Mouse (Mus musculus) limb, embryonic 14.5 days (tissue): ENCODE measurements around the gene Haus7. TPM values are rescaled to one million over a fixed set of nuclear protein-coding genes. Genes with fewer than 3 reads are reported as not detected.
"Not testable (repeated sequence)": the region's sequence is repeated elsewhere in the genome, so short reads cannot be mapped to it uniquely, and the experiment has no call there.

Source experiments
- ATAC-seq: fragments of 200-750 bp; cut with Nextera tagmentation; 2 replicates; pipeline ENCODE4 v1.8.0; 2017; ENCODE audit warnings: low read depth, moderate number of reproducible peaks, moderate TSS enrichment; ENCODE audit not compliant: low FRiP score
- DNase-seq: peaks from one replicate; pipeline ENCODE4 v3.0.0-alpha.2; 2015; ENCODE audit warnings: low spot score
- H3K27ac ChIP-seq: fragments of 300-500 bp; sonication (generic); replicated peaks from 2 replicates; pipeline ENCODE4 v1.5.1; 2014; ENCODE audit warnings: low read depth, mild to moderate bottlenecking, low read length, moderate library complexity, mixed read lengths
- H3K27me3 ChIP-seq: fragments of 300-500 bp; sonication (generic); 2 replicates; pipeline ENCODE4 v1.6.1; 2014; ENCODE audit warnings: low read length, mixed read lengths; ENCODE audit not compliant: control insufficient read depth, insufficient read depth
- H3K36me3 ChIP-seq: fragments of 300-500 bp; sonication (generic); 2 replicates; pipeline ENCODE4 v1.6.1; 2014; ENCODE audit warnings: mild to moderate bottlenecking, low read length, moderate library complexity, mixed read lengths; ENCODE audit not compliant: control insufficient read depth, insufficient read depth
- H3K4me1 ChIP-seq: fragments of 300-500 bp; sonication (generic); 2 replicates; pipeline ENCODE4 v1.6.1; 2014; ENCODE audit warnings: antibody characterized with exemption, low read length, mixed read lengths; ENCODE audit not compliant: control insufficient read depth, insufficient read depth
- H3K4me2 ChIP-seq: fragments of 300-500 bp; sonication (generic); replicated peaks from 2 replicates; pipeline ENCODE4 v1.6.1; 2014; ENCODE audit warnings: low read depth, mild to moderate bottlenecking, low read length, moderate library complexity; ENCODE audit not compliant: severe bottlenecking
- H3K4me3 ChIP-seq: fragments of 300-500 bp; sonication (generic); replicated peaks from 2 replicates; pipeline ENCODE4 v1.5.1; 2014; ENCODE audit warnings: low read length
- H3K9ac ChIP-seq: fragments of 300-500 bp; sonication (generic); 2 replicates; pipeline ENCODE4 v1.6.1; 2014; ENCODE audit warnings: mild to moderate bottlenecking, low read depth, low read length, moderate library complexity; ENCODE audit not compliant: severe bottlenecking
- H3K9me3 ChIP-seq: fragments of 300-500 bp; sonication (generic); 2 replicates; pipeline ENCODE4 v1.6.1; 2016; ENCODE audit warnings: low read length; ENCODE audit not compliant: control insufficient read depth
- POLR2A ChIP-seq: fragments of 200-500 bp; IDR thresholded peaks from 2 replicates; pipeline ENCODE4 v1.8.0; 2012; ENCODE audit warnings: inconsistent platforms, mild to moderate bottlenecking, moderate library complexity, borderline replicate concordance; ENCODE audit not compliant: insufficient read depth, insufficient read length; ENCODE audit errors: extremely low read depth
- WGBS: fragments of 180-500 bp; shearing (Covaris S2); extraction: QIAGEN DNeasy Blood & Tissue Kit; methylation state at CpG from one replicate; pipeline ENCODE4 v1.1.7; 2014; 5-methylcytosine and 5-hydroxymethylcytosine counted together
- polyA plus RNA-seq, 2 experiments: library from polyadenylated mRNA; depleted of rRNA in 1 of 2; stranded (reverse) in 1 of 2; unstranded in 1 of 2; fragments of >200 nt; fragmentation: Nextera tagmentation in 1 of 2; extraction: Ambion mirVana in 1 of 2; gene quantifications; 2 replicates each; pipeline versions ENCODE4 v1.2.1 to v1.2.3; 2012 to 2014

Haus7 gene
- polyA plus RNA-seq (2012; rRNA removed) (39.6 and 48.7 TPM in 2 replicates), polyA plus RNA-seq (2014; fragmentation: Nextera tagmentation; extraction: Ambion mirVana) (56.1 and 61.6 TPM in 2 replicates)

- no peak within 1 kb of the TSS for H3K27ac ChIP-seq
Measured at GRCm38 (mm10) chrX:73458877-73459392, at the start of gene Haus7. Gene Haus7, minus strand, starts transcription at chrX:73459044.

GRCm38 (mm10) chrX:73506577-73506976, 47.7 kb upstream of the Haus7 start:
- ATAC-seq = no peak
- TF ChIP-seq POLR2A = no peak
- Histone ChIP-seq H3K4me2 (no peak overlapping the region), H3K9ac (no peak overlapping the region), H3K4me3 (no peak overlapping the region), H3K27ac (no peak overlapping the region), H3K9me3 (no peaks in the 10 kb centered on the region), H3K4me1 (no peaks in the 10 kb centered on the region), H3K36me3 (no peaks in the 10 kb centered on the region), H3K27me3 (peaks cover 11% of the 10 kb centered on the region)
- WGBS = 73% methylated on average over 4 of the region's 4 CpGs
- no peak for DNase-seq

More at GRCm38 (mm10) chrX:73458877-73459392, at the start of gene Haus7:
- Histone ChIP-seq H3K4me3 (peak within 1 kb of the TSS; percentile 49), H3K9ac (peak within 1 kb of the TSS; percentile 52), H3K4me1 (no peaks in the 10 kb centered on the region), H3K4me2 (peak within 1 kb of the TSS; percentile 54), H3K36me3 (no peaks in the 10 kb centered on the region), H3K27me3 (no peaks in the 10 kb centered on the region), H3K9me3 (no peaks in the 10 kb centered on the region)
- 25% methylated on average over 26 of the region's 26 CpGs for WGBS
- ATAC-seq (peak; percentile 100), DNase-seq (peak; percentile 94)
- TF ChIP-seq POLR2A = no peak

- Histone ChIP-seq H3K9ac (no peak overlapping the region), H3K9me3 (no peaks in the 10 kb centered on the region), H3K4me2 (no peak overlapping the region), H3K4me3 (no peak overlapping the region), H3K27ac (no peak overlapping the region), H3K4me1 (no peaks in the 10 kb centered on the region), H3K27me3 (peaks cover 11% of the 10 kb centered on the region), H3K36me3 (no peaks in the 10 kb centered on the region)
- ATAC-seq = no peak
- WGBS = 76% methylated on average over 5 of the region's 5 CpGs
- no peak for DNase-seq
- no peak for TF ChIP-seq POLR2A
Measured at GRCm38 (mm10) chrX:73505130-73505735, 46.4 kb upstream of the Haus7 start.

GRCm38 (mm10) chrX:73496746-73497145, 37.9 kb upstream of the Haus7 start:
- ATAC-seq = no peak
- Histone ChIP-seq H3K9ac (no peak overlapping the region), H3K4me3 (no peak overlapping the region), H3K27ac (no peak overlapping the region), H3K27me3 (no peaks in the 10 kb centered on the region), H3K36me3 (0 out of 2 replicates have a peak, but pooled peaks cover 3% of the 10 kb centered on the region), H3K4me1 (no peaks in the 10 kb centered on the region), H3K4me2 (no peak overlapping the region), H3K9me3 (no peaks in the 10 kb centered on the region)
- no peak for TF ChIP-seq POLR2A
- DNase-seq = no peak
- WGBS = 84% methylated on average over 4 of the region's 4 CpGs

GRCm38 (mm10) chrX:73493567-73493966, 34.7 kb upstream of the Haus7 start:
- not testable (repeated sequence) for H3K9ac ChIP-seq, H3K9me3 ChIP-seq, H3K4me1 ChIP-seq, H3K4me2 ChIP-seq, H3K36me3 ChIP-seq, H3K27me3 ChIP-seq, H3K27ac ChIP-seq, H3K4me3 ChIP-seq
- 14% methylated on average over 2 of the region's 2 CpGs for WGBS
- peak; percentile 68 for DNase-seq
- ATAC-seq = peak; percentile 66; the same call in 1 of the 2 replicates
